Mouse (Mus musculus): ENCODE data around the gene Pla2g6. TPM values are rescaled to one million over a fixed set of nuclear protein-coding genes. Genes with fewer than 3 reads are reported as not detected.

Gene Pla2g6
- total RNA-seq, 4 experiments from 2014 or later = 21.4 to 24.1 (median 22.8) TPM

DNA sequence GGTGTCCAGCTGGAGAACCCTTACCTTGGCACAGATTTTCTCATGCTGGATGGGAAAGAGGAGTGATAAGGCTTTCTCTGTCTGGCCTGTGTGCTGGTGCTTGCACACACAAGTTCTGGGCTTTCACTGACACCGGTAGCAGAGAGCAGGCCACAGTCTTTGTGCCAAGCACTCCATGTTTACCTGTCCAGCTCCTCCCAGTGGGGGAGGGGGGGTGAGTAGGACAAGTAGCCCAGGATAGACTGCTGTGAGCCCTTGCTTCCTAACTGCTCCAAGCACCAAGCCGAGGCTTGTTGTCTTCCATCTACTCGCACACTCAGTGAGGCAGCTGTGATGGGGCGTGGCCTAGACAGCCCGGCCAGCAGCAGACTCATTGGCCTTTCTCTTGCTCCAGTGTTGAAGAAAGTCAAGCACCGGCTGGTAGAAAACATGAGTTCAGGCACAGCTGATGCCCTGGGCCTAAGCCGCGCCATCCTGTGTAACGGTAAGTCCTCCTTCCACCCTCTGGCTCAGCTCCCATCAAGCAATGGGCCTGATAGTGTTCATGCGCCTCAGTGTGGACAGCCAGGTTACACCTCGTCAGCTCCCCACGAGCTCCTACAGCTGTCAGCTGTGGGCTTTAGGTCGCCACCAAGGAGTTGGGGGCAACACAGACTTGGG, 85.5 kb downstream of the Pla2g6 start:
- DNase-seq (ENCODE audit: low spot score in 2 of 2) = no peak

DNA sequence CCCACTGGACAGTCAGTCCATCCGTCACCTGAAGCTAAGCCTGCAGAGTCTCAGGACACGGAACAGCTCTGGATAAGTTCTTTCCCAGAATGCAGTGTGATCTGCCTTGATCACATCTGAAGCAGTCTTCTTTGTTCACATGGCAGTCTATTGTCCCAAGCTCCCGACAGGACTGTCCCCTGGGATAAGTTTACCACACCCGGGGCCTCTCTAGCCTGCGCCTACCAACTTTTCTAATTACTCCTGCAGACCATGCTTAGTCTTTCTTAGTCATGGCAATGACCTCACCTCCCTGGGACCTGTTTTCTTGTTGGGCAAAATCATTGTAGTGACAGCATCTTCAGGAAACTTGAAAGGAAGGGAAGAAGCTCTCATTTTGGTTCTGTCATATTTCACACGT, 90.2 kb downstream of the Pla2g6 start:
- DNase-seq (ENCODE audit: low spot score in 2 of 2) = no peak

Small RNAs within 50 kb of the gene (microRNA-seq; reads per million reads assigned to microRNA genes)
- gene Mir1943 = 2.2 to 9.7 reads per million in 2 experiments

Other genes with a start within 250 kb of the Pla2g6 start
- gene Micall1, start 219.5 kb downstream of the Pla2g6 start, total RNA-seq (2022) = 10 to 100 TPM; 28.9 to 32.0 (median 30.4) TPM
- 100 to 1,000 TPM in 2 of 4 experiments, 10 to 100 TPM in 2; 83.7 to 108 (median 99.6) TPM for gene Polr2f, start 187.4 kb downstream of the Pla2g6 start, total RNA-seq (2022)
- 10 to 100 TPM; 10.1 to 14.4 (median 11.3) TPM for gene 1700088E04Rik, start 187.1 kb downstream of the Pla2g6 start, total RNA-seq (2022)
- 10 to 100 TPM; 30.5 to 36.3 (median 32.6) TPM for gene Sox10, start 163.2 kb downstream of the Pla2g6 start, total RNA-seq (2022)
- gene Pick1, start 99.2 kb downstream of the Pla2g6 start, total RNA-seq (2022) = 10 to 100 TPM; 47.2 to 56.8 (median 52.7) TPM
- gene Gm49486, start 99.0 kb downstream of the Pla2g6 start, total RNA-seq (2022) = 1 to 10 TPM in 1 of 4 experiments, under 1 TPM in 3; 0.18 to 1.2 (median 0.63) TPM
- gene Slc16a8, start 73.6 kb downstream of the Pla2g6 start, total RNA-seq (2022) = under 1 TPM in 3 of 4 experiments, not detected in 1; 0.53 to 0.91 (median 0.57) TPM
- gene Baiap2l2, start 42.9 kb downstream of the Pla2g6 start, total RNA-seq (2022) = 10 to 100 TPM in 3 of 4 experiments, 1 to 10 TPM in 1; 3.1 to 14.2 (median 11.4) TPM
- gene Maff, start 18.2 kb upstream of the Pla2g6 start, total RNA-seq (2022) = 1 to 10 TPM; 1.2 to 3.8 (median 1.5) TPM
- gene Tmem184b, start 75.2 kb upstream of the Pla2g6 start, total RNA-seq (2022) = 10 to 100 TPM; 69.7 to 89.8 (median 75.6) TPM
- 100 to 1,000 TPM; 146 to 162 (median 152) TPM for gene Csnk1e, start 127.2 kb upstream of the Pla2g6 start, total RNA-seq (2022)
- gene Kcnj4, start 176.9 kb upstream of the Pla2g6 start, total RNA-seq (2022) = 100 to 1,000 TPM; 188 to 236 (median 202) TPM
- gene Kdelr3, start 188.0 kb upstream of the Pla2g6 start, total RNA-seq (2022) = under 1 TPM; 0.26 to 0.62 (median 0.48) TPM
- gene Ddx17, start 218.4 kb upstream of the Pla2g6 start, total RNA-seq (2022) = 100 to 1,000 TPM; 296 to 324 (median 312) TPM